Mouse (Mus musculus): ENCODE measurements at regions not wholly inside any gene's neighbourhood (a gene's known extent, or its start where the extent isn't known, plus 50 kb on each side); places are given as distances from the start of the nearest gene placed in this dataset.
"Not testable (repeated sequence)": the region's sequence is repeated elsewhere in the genome, so short reads cannot be mapped to it uniquely, and the experiment has no call there.

DNA sequence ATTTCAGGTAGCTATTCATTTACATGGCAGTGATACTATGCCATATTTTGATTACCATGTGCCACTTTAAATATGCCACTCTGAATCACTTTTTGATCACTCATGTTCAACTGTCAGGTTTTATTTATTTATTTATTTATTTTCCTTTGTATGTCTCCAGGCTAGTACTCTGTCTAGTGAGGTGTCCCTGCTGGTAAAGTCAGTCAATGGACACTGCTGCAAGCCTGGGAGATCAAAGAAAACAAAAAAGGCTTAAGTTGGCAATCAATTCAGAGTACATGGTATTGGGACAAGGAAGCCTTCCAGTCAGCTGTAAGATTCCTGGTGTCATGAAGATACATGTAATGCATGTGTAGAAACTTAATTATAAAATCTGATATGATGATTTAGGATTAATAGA, 473.5 kb upstream of the Pcdh9 start:
- H3K4me3 ChIP-seq (replicated peaks; ENCODE audit: low read length) = no peak overlapping the region
- no peak for TF ChIP-seq NANOG (IDR thresholded peaks at IDR 0.05; ENCODE audit: borderline replicate concordance, low read length)
- no peak for TF ChIP-seq CTCF (conservative IDR thresholded peaks at IDR 0.05; ENCODE audit: low read length)
- TF ChIP-seq POU5F1 (IDR thresholded peaks at IDR 0.05; ENCODE audit: borderline replicate concordance, low read length) = no peak
- no peaks in the 10 kb centered on the region for H3K4me1 ChIP-seq (replicated peaks; ENCODE audit: low read depth, low read length)
- H3K9me3 ChIP-seq (ENCODE audit: low read length) = no peaks in the 10 kb centered on the region
- H3K36me3 ChIP-seq (ENCODE audit: insufficient read depth, low read length) = no peaks in the 10 kb centered on the region
- H3K27me3 ChIP-seq (ENCODE audit: insufficient read depth, low read length) = no peaks in the 10 kb centered on the region

DNA sequence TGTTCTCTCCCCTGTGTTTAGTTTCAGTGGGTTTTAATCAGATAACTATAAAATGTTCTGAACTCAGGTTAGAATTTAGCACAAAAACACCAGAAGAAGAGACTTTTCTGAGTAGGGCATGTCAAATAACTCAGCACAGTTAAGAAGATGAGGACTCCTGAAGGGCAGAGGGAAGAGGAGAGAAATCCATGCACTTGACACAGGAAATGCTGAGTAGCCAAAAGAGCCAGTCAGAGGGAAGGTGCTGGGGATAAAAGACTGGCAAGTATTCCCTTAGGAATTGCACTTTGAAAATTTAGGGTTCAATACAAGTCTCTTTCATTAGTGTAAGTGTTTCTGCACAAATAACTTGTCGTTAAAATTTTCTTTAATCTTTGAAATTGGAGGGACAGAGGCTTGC, 472.4 kb upstream of the Pcdh9 start:
- no peak for TF ChIP-seq POU5F1 (IDR thresholded peaks at IDR 0.05; ENCODE audit: borderline replicate concordance, low read length)
- no peak for TF ChIP-seq CTCF (conservative IDR thresholded peaks at IDR 0.05; ENCODE audit: low read length)
- no peak for TF ChIP-seq NANOG (IDR thresholded peaks at IDR 0.05; ENCODE audit: borderline replicate concordance, low read length)
- H3K4me3 ChIP-seq (replicated peaks; ENCODE audit: low read length) = no peak overlapping the region
- H3K27me3 ChIP-seq (ENCODE audit: insufficient read depth, low read length) = no peaks in the 10 kb centered on the region
- no peaks in the 10 kb centered on the region for H3K4me1 ChIP-seq (replicated peaks; ENCODE audit: low read depth, low read length)
- H3K36me3 ChIP-seq (ENCODE audit: insufficient read depth, low read length) = no peaks in the 10 kb centered on the region
- H3K9me3 ChIP-seq (ENCODE audit: low read length) = no peaks in the 10 kb centered on the region

DNA sequence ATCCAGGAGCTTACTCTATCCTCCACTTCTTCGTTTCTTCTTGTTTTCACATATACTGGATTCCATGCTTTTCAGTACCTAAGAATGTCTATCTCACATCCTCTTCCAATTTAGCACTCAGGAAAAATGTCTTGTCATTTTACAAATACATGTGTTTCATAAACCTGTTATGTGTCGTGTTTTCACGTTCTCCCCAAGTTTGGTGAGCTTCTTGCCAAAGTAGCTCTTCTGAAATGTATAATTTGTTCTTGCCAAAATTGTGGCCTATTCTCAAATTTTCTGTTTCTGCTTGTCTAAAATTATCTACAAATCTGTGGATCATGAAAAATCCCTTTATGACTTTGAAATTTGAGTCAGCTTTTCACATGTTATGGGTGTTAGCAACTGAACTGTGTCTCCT, 450.1 kb upstream of the Pcdh9 start:
- no peaks in the 10 kb centered on the region for H3K36me3 ChIP-seq (ENCODE audit: insufficient read depth, low read length)
- no peaks in the 10 kb centered on the region for H3K4me1 ChIP-seq (replicated peaks; ENCODE audit: low read depth, low read length)
- TF ChIP-seq POU5F1 (IDR thresholded peaks at IDR 0.05; ENCODE audit: borderline replicate concordance, low read length) (no peak), CTCF (conservative IDR thresholded peaks at IDR 0.05; ENCODE audit: low read length) (no peak), NANOG (IDR thresholded peaks at IDR 0.05; ENCODE audit: borderline replicate concordance, low read length) (no peak)
- no peaks in the 10 kb centered on the region for H3K9me3 ChIP-seq (ENCODE audit: low read length)
- no peaks in the 10 kb centered on the region for H3K27me3 ChIP-seq (ENCODE audit: insufficient read depth, low read length)
- H3K4me3 ChIP-seq (replicated peaks; ENCODE audit: low read length) = no peak overlapping the region

DNA sequence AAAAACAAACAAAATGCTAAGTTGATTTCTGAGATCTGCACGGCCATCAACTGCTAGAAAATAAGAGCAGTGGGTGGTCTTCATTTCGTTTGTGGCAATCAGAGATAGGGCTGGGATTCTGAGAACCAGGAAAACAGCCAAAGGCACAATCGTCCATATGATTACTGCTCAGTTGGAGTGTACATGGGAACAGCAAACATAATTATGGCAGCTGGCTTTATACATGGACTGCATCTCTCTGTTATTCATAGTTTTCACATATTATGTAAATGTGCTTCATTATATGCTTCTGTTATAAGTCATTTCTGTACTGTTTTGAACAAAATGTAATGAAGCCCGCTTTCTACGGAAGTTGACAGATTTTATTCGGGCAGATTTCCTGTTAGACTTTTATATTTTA, 418.8 kb upstream of the Pcdh9 start:
- no peaks in the 10 kb centered on the region for H3K9me3 ChIP-seq (ENCODE audit: low read length)
- H3K4me3 ChIP-seq (replicated peaks; ENCODE audit: low read length) = no peak overlapping the region
- H3K27me3 ChIP-seq (ENCODE audit: insufficient read depth, low read length) = no peaks in the 10 kb centered on the region
- no peak for TF ChIP-seq NANOG (IDR thresholded peaks at IDR 0.05; ENCODE audit: borderline replicate concordance, low read length)
- no peak for TF ChIP-seq CTCF (conservative IDR thresholded peaks at IDR 0.05; ENCODE audit: low read length)
- no peak for TF ChIP-seq POU5F1 (IDR thresholded peaks at IDR 0.05; ENCODE audit: borderline replicate concordance, low read length)
- H3K36me3 ChIP-seq (ENCODE audit: insufficient read depth, low read length) = no peaks in the 10 kb centered on the region
- H3K4me1 ChIP-seq (replicated peaks; ENCODE audit: low read depth, low read length) = peaks cover 7% of the 10 kb centered on the region

DNA sequence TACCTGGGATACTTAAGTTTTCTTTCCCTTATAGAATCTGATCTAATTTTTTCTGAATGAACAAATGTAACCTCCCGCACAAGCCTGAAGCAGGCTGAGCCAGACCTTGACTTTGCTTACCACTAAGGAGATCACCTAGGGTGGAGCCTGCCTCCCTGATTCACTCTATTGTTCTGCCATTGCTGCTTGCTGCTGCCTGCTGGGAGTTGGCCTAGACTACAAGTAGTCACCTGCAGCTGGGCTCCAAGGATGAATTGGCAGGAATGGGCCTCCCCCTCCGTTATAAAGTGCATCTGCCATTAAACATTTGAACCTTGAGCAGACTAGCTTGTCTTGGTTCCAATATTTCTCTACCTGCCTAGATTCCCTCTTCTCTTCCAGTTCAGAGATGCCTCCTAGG, 415.1 kb upstream of the Pcdh9 start:
- peak; percentile 54; the same call in 1 of the 2 replicates for TF ChIP-seq NANOG (IDR thresholded peaks at IDR 0.05; ENCODE audit: borderline replicate concordance, low read length)
- H3K4me1 ChIP-seq (replicated peaks; ENCODE audit: low read depth, low read length); H3K27me3 ChIP-seq (ENCODE audit: insufficient read depth, low read length); H3K36me3 ChIP-seq (ENCODE audit: insufficient read depth, low read length); H3K9me3 ChIP-seq (ENCODE audit: low read length); H3K4me3 ChIP-seq (replicated peaks; ENCODE audit: low read length): not testable (repeated sequence)

DNA sequence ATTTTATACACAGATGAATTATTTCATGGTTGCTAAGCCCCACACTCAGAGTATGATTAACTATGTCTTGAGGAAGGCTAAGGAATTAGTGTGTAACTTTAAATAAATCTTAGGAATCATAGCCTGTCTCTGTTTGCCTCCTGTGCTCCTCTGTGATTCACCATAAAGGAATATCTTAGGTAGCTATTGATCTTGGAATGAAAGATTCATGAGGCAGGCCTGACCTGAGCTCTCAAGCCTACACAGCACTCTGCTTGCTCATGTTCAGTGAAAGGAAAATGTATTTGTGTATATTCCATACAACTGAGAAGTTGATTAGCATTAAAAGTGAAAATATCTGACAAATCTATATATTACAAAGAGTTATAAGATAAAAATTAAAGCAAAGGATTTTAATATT, 403.8 kb upstream of the Pcdh9 start:
- H3K4me1 ChIP-seq (replicated peaks; ENCODE audit: low read depth, low read length) = no peaks in the 10 kb centered on the region
- H3K9me3 ChIP-seq (ENCODE audit: low read length) = no peaks in the 10 kb centered on the region
- no peaks in the 10 kb centered on the region for H3K27me3 ChIP-seq (ENCODE audit: insufficient read depth, low read length)
- TF ChIP-seq CTCF (conservative IDR thresholded peaks at IDR 0.05; ENCODE audit: low read length) (no peak), NANOG (IDR thresholded peaks at IDR 0.05; ENCODE audit: borderline replicate concordance, low read length) (no peak), POU5F1 (IDR thresholded peaks at IDR 0.05; ENCODE audit: borderline replicate concordance, low read length) (no peak)
- H3K36me3 ChIP-seq (ENCODE audit: insufficient read depth, low read length) = no peaks in the 10 kb centered on the region
- H3K4me3 ChIP-seq (replicated peaks; ENCODE audit: low read length) = no peak overlapping the region

All from E14TG2a.4 (cell line).